Mouse (Mus musculus): ENCODE data around the gene Tnks1bp1. TPM values are rescaled to one million over a fixed set of nuclear protein-coding genes. Genes with fewer than 3 reads are reported as not detected.

Gene Tnks1bp1
- polyA plus RNA-seq, 1 experiment from 2014 or later, result 7.9 TPM

DNA sequence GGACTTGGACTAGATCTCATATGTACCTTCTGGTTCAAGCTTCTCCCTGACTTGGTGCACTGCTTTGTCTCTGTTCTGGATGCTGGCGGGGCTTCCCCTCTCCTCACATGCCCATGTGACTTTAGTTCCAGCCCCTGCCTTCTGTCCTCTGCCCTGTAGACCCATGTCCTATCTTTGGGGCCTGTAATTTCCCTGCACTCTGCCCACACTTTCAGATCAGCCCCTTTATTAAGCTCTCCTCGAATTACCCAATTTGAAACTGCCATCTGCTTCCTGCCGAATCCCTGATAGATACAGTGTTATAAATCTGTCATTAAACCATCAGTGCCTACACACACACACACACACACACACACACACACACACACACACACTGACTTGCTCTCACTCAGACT, 33.2 kb upstream of the Tnks1bp1 start:
- 49% methylated on average over 3 of the region's 3 CpGs for WGBS (ENCODE audit: insufficient replicate concordance)

GRCm38 (mm10) chr2:85022043-85022442, 25.8 kb upstream of the Tnks1bp1 start:
- WGBS (ENCODE audit: insufficient replicate concordance), result 11% methylated on average over 4 of the region's 4 CpGs
- Histone ChIP-seq H3K27ac (no peak overlapping the region), H3K9me3 (replicated peaks) (no peaks in the 10 kb centered on the region), H3K4me1 (peaks cover 11% of the 10 kb centered on the region), H3K9ac (no peak overlapping the region), H3K27me3 (replicated peaks) (peaks cover 27% of the 10 kb centered on the region), H3K4me2 (no peak overlapping the region), H3K36me3 (no peaks in the 10 kb centered on the region), H3K4me3 (no peak overlapping the region)
- ATAC-seq, result no peak

More for the DNA sequence above, 33.2 kb upstream of the Tnks1bp1 start:
- ATAC-seq, result no peak
- Histone ChIP-seq H3K27ac (no peak overlapping the region), H3K4me3 (no peak overlapping the region), H3K9ac (no peak overlapping the region), H3K27me3 (replicated peaks) (no peaks in the 10 kb centered on the region), H3K36me3 (no peaks in the 10 kb centered on the region), H3K4me1 (peaks cover 57% of the 10 kb centered on the region), H3K4me2 (no peak overlapping the region), H3K9me3 (replicated peaks) (no peaks in the 10 kb centered on the region)

DNA sequence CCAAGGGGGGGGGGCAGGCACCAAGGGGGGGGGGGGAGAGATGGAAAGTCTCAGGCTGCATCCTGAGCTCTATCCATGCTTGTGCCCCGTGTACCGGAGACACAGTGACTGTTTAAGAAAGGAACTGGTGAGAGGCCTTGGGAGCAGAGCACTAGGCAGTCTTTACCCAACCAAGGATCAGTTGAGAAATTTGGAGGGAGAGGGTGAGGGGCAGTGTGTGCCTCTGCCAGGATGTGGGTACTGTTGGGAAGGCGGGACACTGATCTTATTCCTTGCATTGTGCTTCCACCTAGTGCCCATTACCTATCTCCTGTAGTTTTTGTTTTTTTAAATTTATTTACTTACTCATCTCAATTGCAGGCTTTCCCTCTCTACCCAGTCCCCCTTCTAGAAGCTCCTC, 21.6 kb upstream of the Tnks1bp1 start:
- no peak overlapping the region for H3K9ac ChIP-seq
- H3K4me3 ChIP-seq, result no peak overlapping the region
- H3K9me3 ChIP-seq (replicated peaks), result no peaks in the 10 kb centered on the region
- peaks cover 8% of the 10 kb centered on the region for H3K4me1 ChIP-seq
- peaks cover 40% of the 10 kb centered on the region for H3K27me3 ChIP-seq (replicated peaks)
- no peak overlapping the region for H3K4me2 ChIP-seq
- no peak overlapping the region for H3K27ac ChIP-seq
- 71% methylated on average over 3 of the region's 3 CpGs for WGBS (ENCODE audit: insufficient replicate concordance)
- 0 out of 2 replicates have a peak, but pooled peaks have one; percentile 4 for ATAC-seq
- H3K36me3 ChIP-seq, result no peaks in the 10 kb centered on the region

DNA sequence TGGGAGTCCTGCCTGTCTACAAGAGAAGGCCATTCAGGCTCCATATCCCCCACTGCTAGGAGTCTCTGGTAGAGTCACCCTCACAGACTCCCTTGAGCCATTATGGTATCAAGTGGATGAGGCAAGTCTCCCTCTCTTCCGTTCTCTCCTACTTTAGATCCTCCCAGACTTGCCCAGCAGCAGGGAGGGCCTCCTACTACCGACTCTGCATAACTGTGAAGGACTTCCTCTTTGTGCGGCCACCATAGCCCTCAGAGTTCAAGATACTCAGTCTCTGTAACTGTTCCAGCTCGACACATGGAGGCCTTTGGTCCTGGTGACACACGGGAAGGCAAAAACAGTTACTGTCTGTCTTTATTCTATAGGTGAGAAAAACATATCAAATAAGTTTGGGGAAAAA, 20.5 kb upstream of the Tnks1bp1 start:
- 22% methylated on average over 5 of the region's 5 CpGs for WGBS (ENCODE audit: insufficient replicate concordance)
- no peak for ATAC-seq
- no peak overlapping the region for H3K9ac ChIP-seq
- H3K4me2 ChIP-seq, result no peak overlapping the region
- H3K4me1 ChIP-seq, result peaks cover 8% of the 10 kb centered on the region
- H3K36me3 ChIP-seq, result no peaks in the 10 kb centered on the region
- no peak overlapping the region for H3K4me3 ChIP-seq
- H3K27me3 ChIP-seq (replicated peaks), result peaks cover 44% of the 10 kb centered on the region
- no peak overlapping the region for H3K27ac ChIP-seq
- no peaks in the 10 kb centered on the region for H3K9me3 ChIP-seq (replicated peaks)

DNA sequence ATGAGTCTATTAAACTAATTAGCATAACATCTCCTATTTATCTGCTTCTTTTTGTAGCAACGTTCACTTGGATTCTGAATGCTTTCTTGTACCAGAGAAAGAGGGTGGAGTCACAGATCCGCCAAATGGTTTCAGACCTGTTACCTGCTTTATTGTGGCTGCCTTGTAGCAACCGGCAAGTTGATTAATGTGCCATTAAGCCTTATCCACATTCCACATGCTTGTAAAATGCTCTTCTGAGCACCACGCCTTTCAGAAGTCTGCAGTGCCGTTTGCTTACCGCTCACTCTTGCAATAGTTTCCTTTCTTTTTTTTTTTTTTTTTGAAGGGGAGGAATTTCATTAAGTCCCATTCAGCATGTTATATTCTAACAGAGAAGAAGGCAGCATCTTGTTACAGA, 17.9 kb upstream of the Tnks1bp1 start:
- WGBS (ENCODE audit: insufficient replicate concordance), result 66% methylated on average over 6 of the region's 6 CpGs

DNA sequence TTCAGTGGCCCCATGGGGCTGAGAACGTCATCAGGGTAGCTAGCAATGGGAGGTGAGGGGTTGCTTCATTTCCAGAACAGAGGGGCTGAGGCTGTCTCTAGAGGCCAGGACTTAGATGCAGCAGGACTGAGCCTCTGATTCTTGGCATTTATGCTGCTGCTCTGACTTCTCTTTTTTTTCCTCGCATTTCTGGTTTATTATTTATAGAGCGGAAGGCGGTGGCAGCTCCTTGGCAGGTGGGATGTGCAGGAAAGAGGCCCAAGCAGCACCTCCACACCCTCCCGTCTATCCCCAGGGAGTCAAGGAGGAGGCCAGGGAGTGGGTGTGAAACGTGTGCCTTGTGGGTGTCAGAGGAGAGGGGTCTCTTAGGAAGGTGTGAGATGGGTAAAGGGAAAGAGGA, 16.8 kb upstream of the Tnks1bp1 start:
- no peak for ATAC-seq
- 44% methylated on average over 6 of the region's 6 CpGs for WGBS (ENCODE audit: insufficient replicate concordance)
- Histone ChIP-seq H3K9ac (no peak overlapping the region), H3K9me3 (replicated peaks) (no peaks in the 10 kb centered on the region), H3K27ac (no peak overlapping the region), H3K27me3 (replicated peaks) (peaks cover 60% of the 10 kb centered on the region), H3K4me3 (no peak overlapping the region), H3K36me3 (no peaks in the 10 kb centered on the region), H3K4me1 (peaks cover 8% of the 10 kb centered on the region), H3K4me2 (no peak overlapping the region)

More for the DNA sequence above, 17.9 kb upstream of the Tnks1bp1 start:
- H3K36me3 ChIP-seq, result no peaks in the 10 kb centered on the region
- H3K4me1 ChIP-seq, result peaks cover 7% of the 10 kb centered on the region
- no peak for ATAC-seq
- no peaks in the 10 kb centered on the region for H3K9me3 ChIP-seq (replicated peaks)
- H3K4me3 ChIP-seq, result no peak overlapping the region
- no peak overlapping the region for H3K4me2 ChIP-seq
- H3K27ac ChIP-seq, result no peak overlapping the region
- peaks cover 50% of the 10 kb centered on the region for H3K27me3 ChIP-seq (replicated peaks)
- no peak overlapping the region for H3K9ac ChIP-seq

DNA sequence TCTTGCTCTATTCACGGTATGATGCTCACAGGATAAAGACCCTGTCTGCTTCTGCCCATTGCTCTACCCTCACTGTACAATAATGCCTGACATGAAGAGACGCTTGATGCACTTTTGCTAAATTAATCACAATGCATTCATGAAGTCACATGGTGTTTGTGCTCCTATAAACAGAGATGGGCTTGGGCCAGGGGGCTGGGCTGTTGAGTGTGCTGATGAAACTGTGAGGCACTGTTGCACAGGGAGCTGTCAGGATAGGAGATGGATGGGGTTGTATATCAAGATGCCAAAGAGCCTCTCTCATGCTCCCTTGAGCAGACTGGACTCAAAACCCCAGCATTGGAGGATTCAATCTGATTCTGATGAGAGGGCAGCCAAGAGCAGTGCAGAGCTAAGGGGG, 14.7 kb upstream of the Tnks1bp1 start:
- H3K4me3 ChIP-seq, result no peak overlapping the region
- H3K9ac ChIP-seq, result no peak overlapping the region
- no peak overlapping the region for H3K4me2 ChIP-seq
- no peaks in the 10 kb centered on the region for H3K36me3 ChIP-seq
- WGBS (ENCODE audit: insufficient replicate concordance), result 58% methylated on average over 2 of the region's 2 CpGs
- peaks cover 16% of the 10 kb centered on the region for H3K4me1 ChIP-seq
- H3K27me3 ChIP-seq (replicated peaks), result peaks cover 60% of the 10 kb centered on the region
- no peak overlapping the region for H3K27ac ChIP-seq
- ATAC-seq, result no peak
- H3K9me3 ChIP-seq (replicated peaks), result no peaks in the 10 kb centered on the region

DNA sequence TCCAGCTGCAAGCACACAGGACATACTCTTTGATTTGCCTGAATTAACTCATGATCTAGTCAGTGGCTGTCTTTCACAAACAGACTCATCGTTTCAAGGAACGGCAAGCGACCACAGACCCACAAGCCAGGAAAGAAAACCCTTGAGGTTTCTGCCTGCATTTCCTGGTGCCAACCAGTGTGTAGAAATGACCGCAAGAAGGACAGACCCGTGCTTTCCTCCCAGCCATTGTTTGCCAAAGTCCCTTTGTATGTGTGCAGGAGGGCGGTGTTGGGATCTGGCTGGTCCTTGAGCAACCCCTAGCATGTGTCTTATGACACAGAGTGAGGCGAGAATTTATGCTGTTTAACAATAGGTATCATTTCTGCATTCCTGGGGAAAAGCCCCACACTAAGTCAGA, 13.7 kb upstream of the Tnks1bp1 start:
- 24% methylated on average over 7 of the region's 7 CpGs for WGBS (ENCODE audit: insufficient replicate concordance)

DNA sequence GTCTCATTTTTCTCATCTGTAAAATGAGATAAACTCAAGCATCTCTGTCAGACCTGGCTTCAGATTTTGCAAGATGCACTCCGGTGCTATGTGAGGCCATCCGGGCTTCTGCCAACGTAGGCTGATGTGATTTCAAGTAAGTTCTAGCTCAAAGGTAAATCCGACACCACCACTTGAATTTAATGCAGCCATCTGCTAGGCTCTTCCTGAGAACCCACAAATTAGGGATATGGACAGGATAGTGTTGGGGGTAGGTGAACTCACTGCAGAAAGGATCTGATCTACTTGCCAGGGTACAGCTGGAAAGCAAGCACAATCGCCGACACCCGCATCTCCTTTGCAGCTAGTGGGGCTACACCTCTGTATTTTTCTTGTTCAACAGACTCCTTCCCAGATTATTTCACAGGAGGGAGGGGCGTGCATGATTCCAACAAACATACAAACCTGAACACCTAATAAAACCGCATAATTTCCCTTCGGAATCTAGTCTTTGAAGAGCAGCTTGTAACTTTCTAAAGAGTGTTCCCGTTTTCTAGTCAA, 11.2 kb upstream of the Tnks1bp1 start:
- Histone ChIP-seq H3K9ac (peak overlapping the region; percentile 91), H3K4me3 (peak overlapping the region; percentile 86), H3K4me1 (peaks cover 23% of the 10 kb centered on the region), H3K4me2 (peak overlapping the region; percentile 75), H3K27ac (0 out of 2 replicates have a peak overlapping the region, but pooled peaks have one; percentile 76), H3K9me3 (replicated peaks) (no peaks in the 10 kb centered on the region), H3K27me3 (replicated peaks) (peaks cover 43% of the 10 kb centered on the region), H3K36me3 (peaks cover 32% of the 10 kb centered on the region)
- 5% methylated on average over 11 of the region's 11 CpGs for WGBS (ENCODE audit: insufficient replicate concordance)
- ATAC-seq, result peak; percentile 17

More for the DNA sequence above, 13.7 kb upstream of the Tnks1bp1 start:
- ATAC-seq, result no peak
- H3K27ac ChIP-seq, result no peak overlapping the region
- H3K9me3 ChIP-seq (replicated peaks), result no peaks in the 10 kb centered on the region
- no peak overlapping the region for H3K4me3 ChIP-seq
- H3K4me2 ChIP-seq, result no peak overlapping the region
- peaks cover 8% of the 10 kb centered on the region for H3K36me3 ChIP-seq
- peaks cover 57% of the 10 kb centered on the region for H3K27me3 ChIP-seq (replicated peaks)
- H3K9ac ChIP-seq, result no peak overlapping the region
- peaks cover 23% of the 10 kb centered on the region for H3K4me1 ChIP-seq

GRCm38 (mm10) chr2:85037047-85038026, 10.5 kb upstream of the Tnks1bp1 start, which contains the start of the genes Ssrp1 and P2rx3:
Gene Ssrp1, plus strand, starts transcription at chr2:85037234.
Gene P2rx3, minus strand, starts transcription at chr2:85037462.
- Histone ChIP-seq H3K4me1 (peaks cover 23% of the 10 kb centered on the region), H3K27me3 (replicated peaks) (peaks cover 35% of the 10 kb centered on the region), H3K36me3 (peaks cover 40% of the 10 kb centered on the region), H3K4me3 (peak within 1 kb of the TSS; percentile 86), H3K4me2 (peak within 1 kb of the TSS; percentile 75), H3K27ac (peak within 1 kb of the TSS; percentile 76), H3K9ac (peak within 1 kb of the TSS; percentile 91), H3K9me3 (replicated peaks) (no peaks in the 10 kb centered on the region)
- ATAC-seq, result peak; percentile 91
- under 1% methylated on average over 66 of the region's 66 CpGs for WGBS (ENCODE audit: insufficient replicate concordance)

GRCm38 (mm10) chr2:85038336-85038735, 9.5 kb upstream of the Tnks1bp1 start:
- no peaks in the 10 kb centered on the region for H3K9me3 ChIP-seq (replicated peaks)
- peaks cover 26% of the 10 kb centered on the region for H3K27me3 ChIP-seq (replicated peaks)
- ATAC-seq, result no peak
- H3K4me3 ChIP-seq, result peak overlapping the region; percentile 86
- H3K9ac ChIP-seq, result peak overlapping the region; percentile 91
- peaks cover 50% of the 10 kb centered on the region for H3K36me3 ChIP-seq
- H3K27ac ChIP-seq, result peak overlapping the region; percentile 76
- H3K4me1 ChIP-seq, result peaks cover 23% of the 10 kb centered on the region
- 77% methylated on average over 13 of the region's 13 CpGs for WGBS (ENCODE audit: insufficient replicate concordance)
- H3K4me2 ChIP-seq, result peak overlapping the region; percentile 75

DNA sequence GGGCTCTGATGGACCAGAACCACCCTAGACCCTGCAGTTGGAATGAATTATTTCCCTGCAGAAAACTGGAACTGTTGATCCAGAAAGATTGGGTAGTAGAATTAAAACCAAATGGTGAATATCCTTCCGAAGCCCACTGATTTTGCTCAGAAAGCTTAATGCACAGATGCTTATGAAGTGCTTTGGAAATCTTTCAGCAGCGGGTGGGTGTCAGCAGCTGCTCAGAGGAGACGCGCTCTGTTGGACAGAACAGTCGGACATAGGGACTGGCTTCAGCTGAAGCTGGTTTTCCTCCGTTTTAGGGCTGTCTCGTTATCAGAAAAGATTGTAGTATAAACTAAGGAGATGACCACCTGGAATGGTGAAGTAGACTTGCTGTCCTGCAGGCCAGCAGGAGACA, 4.2 kb upstream of the Tnks1bp1 start:
- no peak overlapping the region for H3K4me2 ChIP-seq
- no peaks in the 10 kb centered on the region for H3K9me3 ChIP-seq (replicated peaks)
- H3K27ac ChIP-seq, result no peak overlapping the region
- H3K36me3 ChIP-seq, result peaks cover 86% of the 10 kb centered on the region
- no peak overlapping the region for H3K4me3 ChIP-seq
- H3K4me1 ChIP-seq, result peaks cover 28% of the 10 kb centered on the region
- H3K9ac ChIP-seq, result no peak overlapping the region
- WGBS (ENCODE audit: insufficient replicate concordance), result 92% methylated on average over 7 of the region's 7 CpGs
- peaks cover 7% of the 10 kb centered on the region for H3K27me3 ChIP-seq (replicated peaks)
- no peak for ATAC-seq

All from liver, embryonic 12.5 days (tissue).